Mouse (Mus musculus): ENCODE results near the gene Hmgn2.

GRCm38 (mm10) chr4:133991087-133991660 is 22.7 kb upstream of the Hmgn2 start:
- TF ChIP-seq POLR2A (IDR thresholded peaks at IDR 0.05; ENCODE audit: low read depth, low read length) (no peak), CTCF (IDR thresholded peaks at IDR 0.05; ENCODE audit: extremely low read depth, insufficient read depth, insufficient read length, insufficient replicate concordance) (no peak)

Measured in spleen, adult 2 months (tissue).